Mouse (Mus musculus) limb, embryonic 14.5 days (tissue): ENCODE measurements around the gene Fbxl5. TPM values are rescaled to one million over a fixed set of nuclear protein-coding genes. Genes with fewer than 3 reads are reported as not detected.

Experiments used
- ATAC-seq: fragments of 200-750 bp; cut with Nextera tagmentation; 2 replicates; pipeline ENCODE4 v1.8.0; 2017; ENCODE audit warnings: low read depth, moderate number of reproducible peaks, moderate TSS enrichment; ENCODE audit not compliant: low FRiP score
- DNase-seq: peaks from one replicate; pipeline ENCODE4 v3.0.0-alpha.2; 2015; ENCODE audit warnings: low spot score
- H3K27ac ChIP-seq: fragments of 300-500 bp; sonication (generic); replicated peaks from 2 replicates; pipeline ENCODE4 v1.5.1; 2014; ENCODE audit warnings: low read depth, mild to moderate bottlenecking, low read length, moderate library complexity, mixed read lengths
- H3K27me3 ChIP-seq: fragments of 300-500 bp; sonication (generic); 2 replicates; pipeline ENCODE4 v1.6.1; 2014; ENCODE audit warnings: low read length, mixed read lengths; ENCODE audit not compliant: control insufficient read depth, insufficient read depth
- H3K36me3 ChIP-seq: fragments of 300-500 bp; sonication (generic); 2 replicates; pipeline ENCODE4 v1.6.1; 2014; ENCODE audit warnings: mild to moderate bottlenecking, low read length, moderate library complexity, mixed read lengths; ENCODE audit not compliant: control insufficient read depth, insufficient read depth
- H3K4me1 ChIP-seq: fragments of 300-500 bp; sonication (generic); 2 replicates; pipeline ENCODE4 v1.6.1; 2014; ENCODE audit warnings: antibody characterized with exemption, low read length, mixed read lengths; ENCODE audit not compliant: control insufficient read depth, insufficient read depth
- H3K4me2 ChIP-seq: fragments of 300-500 bp; sonication (generic); replicated peaks from 2 replicates; pipeline ENCODE4 v1.6.1; 2014; ENCODE audit warnings: low read depth, mild to moderate bottlenecking, low read length, moderate library complexity; ENCODE audit not compliant: severe bottlenecking
- H3K4me3 ChIP-seq: fragments of 300-500 bp; sonication (generic); replicated peaks from 2 replicates; pipeline ENCODE4 v1.5.1; 2014; ENCODE audit warnings: low read length
- H3K9ac ChIP-seq: fragments of 300-500 bp; sonication (generic); 2 replicates; pipeline ENCODE4 v1.6.1; 2014; ENCODE audit warnings: mild to moderate bottlenecking, low read depth, low read length, moderate library complexity; ENCODE audit not compliant: severe bottlenecking
- H3K9me3 ChIP-seq: fragments of 300-500 bp; sonication (generic); 2 replicates; pipeline ENCODE4 v1.6.1; 2016; ENCODE audit warnings: low read length; ENCODE audit not compliant: control insufficient read depth
- POLR2A ChIP-seq: fragments of 200-500 bp; IDR thresholded peaks from 2 replicates; pipeline ENCODE4 v1.8.0; 2012; ENCODE audit warnings: inconsistent platforms, mild to moderate bottlenecking, moderate library complexity, borderline replicate concordance; ENCODE audit not compliant: insufficient read depth, insufficient read length; ENCODE audit errors: extremely low read depth
- WGBS: fragments of 180-500 bp; shearing (Covaris S2); extraction: QIAGEN DNeasy Blood & Tissue Kit; methylation state at CpG from one replicate; pipeline ENCODE4 v1.1.7; 2014; 5-methylcytosine and 5-hydroxymethylcytosine counted together
- polyA plus RNA-seq, 2 experiments: library from polyadenylated mRNA; depleted of rRNA in 1 of 2; stranded (reverse) in 1 of 2; unstranded in 1 of 2; fragments of >200 nt; fragmentation: Nextera tagmentation in 1 of 2; extraction: Ambion mirVana in 1 of 2; gene quantifications; 2 replicates each; pipeline versions ENCODE4 v1.2.1 to v1.2.3; 2012 to 2014

Gene Fbxl5
- polyA plus RNA-seq, 2 experiments = 39.5 to 58.7 TPM

- Histone ChIP-seq H3K4me2 (no peak overlapping the region), H3K9ac (no peak overlapping the region), H3K4me3 (no peak overlapping the region), H3K27ac (no peak overlapping the region), H3K36me3 (no peaks in the 10 kb centered on the region), H3K9me3 (no peaks in the 10 kb centered on the region), H3K27me3 (no peaks in the 10 kb centered on the region), H3K4me1 (no peaks in the 10 kb centered on the region)
- no peak for TF ChIP-seq POLR2A
- 89% methylated on average over 7 of the region's 7 CpGs for WGBS
- ATAC-seq = no peak
- DNase-seq = no peak
Observed at GRCm38 (mm10) chr5:43836590-43836989, 15.2 kb upstream of the Fbxl5 start.

GRCm38 (mm10) chr5:43827366-43827765 lies 5.9 kb upstream of the Fbxl5 start:
- H3K4me3 ChIP-seq = no peak overlapping the region
- H3K9me3 ChIP-seq = no peaks in the 10 kb centered on the region
- H3K27ac ChIP-seq = no peak overlapping the region
- no peak for TF ChIP-seq POLR2A
- 0 out of 2 replicates have a peak, but pooled peaks cover 3% of the 10 kb centered on the region for H3K4me1 ChIP-seq
- ATAC-seq (no peak), DNase-seq (no peak)
- no peaks in the 10 kb centered on the region for H3K27me3 ChIP-seq
- no peaks in the 10 kb centered on the region for H3K36me3 ChIP-seq
- WGBS = 31% methylated on average over 9 of the region's 9 CpGs
- no peak overlapping the region for H3K4me2 ChIP-seq
- H3K9ac ChIP-seq = no peak overlapping the region

GRCm38 (mm10) chr5:43826883-43827282 lies 5.4 kb upstream of the Fbxl5 start:
- Histone ChIP-seq H3K4me3 (no peak overlapping the region), H3K9me3 (no peaks in the 10 kb centered on the region), H3K4me2 (no peak overlapping the region), H3K4me1 (0 out of 2 replicates have a peak, but pooled peaks cover 3% of the 10 kb centered on the region), H3K27ac (no peak overlapping the region), H3K9ac (no peak overlapping the region), H3K36me3 (no peaks in the 10 kb centered on the region), H3K27me3 (no peaks in the 10 kb centered on the region)
- WGBS = 76% methylated on average over 2 of the region's 2 CpGs
- no peak for TF ChIP-seq POLR2A
- DNase-seq (no peak), ATAC-seq (no peak)

- H3K27me3 ChIP-seq = no peaks in the 10 kb centered on the region
- H3K27ac ChIP-seq = no peak overlapping the region
- no peak overlapping the region for H3K9ac ChIP-seq
- 0 out of 2 replicates have a peak, but pooled peaks cover 3% of the 10 kb centered on the region for H3K4me1 ChIP-seq
- WGBS = 82% methylated on average over 3 of the region's 3 CpGs
- DNase-seq = no peak
- H3K9me3 ChIP-seq = no peaks in the 10 kb centered on the region
- H3K36me3 ChIP-seq = no peaks in the 10 kb centered on the region
- no peak for ATAC-seq
- TF ChIP-seq POLR2A = no peak
- no peak overlapping the region for H3K4me2 ChIP-seq
- H3K4me3 ChIP-seq = no peak overlapping the region
Observed at GRCm38 (mm10) chr5:43824580-43824979, 3.1 kb upstream of the Fbxl5 start.

GRCm38 (mm10) chr5:43822824-43823223 lies 1.4 kb upstream of the Fbxl5 start:
- Histone ChIP-seq H3K4me2 (no peak overlapping the region), H3K9ac (no peak overlapping the region), H3K36me3 (no peaks in the 10 kb centered on the region), H3K27ac (no peak overlapping the region), H3K4me1 (peaks cover 7% of the 10 kb centered on the region; the same call in 1 of the 2 replicates), H3K4me3 (no peak overlapping the region), H3K27me3 (no peaks in the 10 kb centered on the region), H3K9me3 (no peaks in the 10 kb centered on the region)
- ATAC-seq (no peak), DNase-seq (no peak)
- TF ChIP-seq POLR2A = no peak
- 84% methylated on average over 3 of the region's 3 CpGs for WGBS

GRCm38 (mm10) chr5:43822199-43822598 lies 761 bp upstream of the Fbxl5 start:
- H3K4me1 ChIP-seq = peaks cover 4% of the 10 kb centered on the region; the same call in 1 of the 2 replicates
- ATAC-seq (no peak), DNase-seq (no peak)
- no peak overlapping the region for H3K27ac ChIP-seq
- H3K36me3 ChIP-seq = no peaks in the 10 kb centered on the region
- H3K9me3 ChIP-seq = no peaks in the 10 kb centered on the region
- TF ChIP-seq POLR2A = no peak
- H3K4me3 ChIP-seq = no peak overlapping the region
- H3K4me2 ChIP-seq = no peak overlapping the region
- no peak overlapping the region for H3K9ac ChIP-seq
- 94% methylated on average over 8 of the region's 8 CpGs for WGBS
- no peaks in the 10 kb centered on the region for H3K27me3 ChIP-seq
